ENCODE assay signal across 8 mouse cellular contexts in genomic region chr4:101356954-101357891, GRCm38 (mm10).
A peak's percentile ranks its signal among the peaks of the same experiment; 100 is the strongest.
DNase-seq lines count a peak whose midpoint lies in the region; ATAC-seq and TF ChIP-seq lines count a peak whose summit lies in the region.

No protein-coding gene starts in this region.

- no peak for TF ChIP-seq POLR2A in ES-Bruce4 (IDR thresholded peaks at IDR 0.05; ENCODE audit: insufficient read depth, low read length)
- peak; percentile 91 for TF ChIP-seq POLR2A in olfactory bulb, adult 2 months (IDR thresholded peaks at IDR 0.05; ENCODE audit: insufficient read depth, low read depth, low read length)

- peak overlapping the region; percentile 98 for H3K9ac ChIP-seq in ES-Bruce4 (ENCODE audit: low read depth, poor library complexity, severe bottlenecking)
- peak overlapping the region; percentile 77 for H3K9ac ChIP-seq in heart, embryonic 16.5 days (ENCODE audit: low read length)
- H3K9ac ChIP-seq in lung, embryonic 16.5 days (ENCODE audit: low read length): peak overlapping the region; percentile 84

- peak overlapping the region; percentile 72 for H3K4me3 ChIP-seq in ES-Bruce4 (ENCODE audit: low read depth, low read length)
- peak overlapping the region; percentile 76 for H3K4me3 ChIP-seq in erythroblast, embryonic 14.5 days (replicated peaks)
- H3K4me3 ChIP-seq in heart, embryonic 16.5 days (ENCODE audit: low read length): peak overlapping the region; percentile 79
- peak overlapping the region; percentile 79 for H3K4me3 ChIP-seq in lung, embryonic 16.5 days (ENCODE audit: low read length)
- H3K4me3 ChIP-seq in olfactory bulb, adult 2 months (ENCODE audit: insufficient read depth, low read depth, low read length): peak overlapping the region; percentile 91

- H3K4me1 ChIP-seq in ES-Bruce4 (ENCODE audit: control insufficient read depth, insufficient read depth, low read length): no peaks in the 10 kb centered on the region
- peaks cover 41% of the 10 kb centered on the region for H3K4me1 ChIP-seq in erythroblast, embryonic 14.5 days (ENCODE audit: control insufficient read depth)
- peaks cover 14% of the 10 kb centered on the region for H3K4me1 ChIP-seq in heart, embryonic 16.5 days (ENCODE audit: control insufficient read depth, insufficient read depth, low read length)
- peaks cover 12% of the 10 kb centered on the region for H3K4me1 ChIP-seq in lung, embryonic 16.5 days (replicated peaks; ENCODE audit: control insufficient read depth, insufficient read depth, low read length)
- no peaks in the 10 kb centered on the region for H3K4me1 ChIP-seq in olfactory bulb, adult 2 months (ENCODE audit: control insufficient read depth, insufficient read depth, low read length)

- no peak; the same call in 1 of the 2 replicates for ATAC-seq in heart, embryonic 16.5 days (replicated peaks; ENCODE audit: extremely low read depth, insufficient read depth, low FRiP score)
- peak; percentile 27 for ATAC-seq in lung, embryonic 16.5 days (ENCODE audit: low read depth)

- H3K27ac ChIP-seq in ES-Bruce4 (ENCODE audit: insufficient read depth, low read length): peak overlapping the region; percentile 27
- H3K27ac ChIP-seq in heart, embryonic 16.5 days (ENCODE audit: low read length): peak overlapping the region; percentile 93
- peak overlapping the region; percentile 72 for H3K27ac ChIP-seq in lung, embryonic 16.5 days (ENCODE audit: low read length)
- peak overlapping the region; percentile 99 for H3K27ac ChIP-seq in olfactory bulb, adult 2 months (ENCODE audit: insufficient read depth, low read depth, low read length)

- H3K4me2 ChIP-seq in heart, embryonic 16.5 days (ENCODE audit: low read depth, low read length): peak overlapping the region; percentile 98
- H3K4me2 ChIP-seq in lung, embryonic 16.5 days (ENCODE audit: low read depth, low read length): peak overlapping the region; percentile 99

- H3K9me3 ChIP-seq in ES-Bruce4 (replicated peaks; ENCODE audit: control insufficient read depth, insufficient read depth, low read length, poor library complexity, severe bottlenecking): no peaks in the 10 kb centered on the region
- H3K9me3 ChIP-seq in erythroblast, embryonic 14.5 days (ENCODE audit: control insufficient read depth, low read length): no peaks in the 10 kb centered on the region
- H3K9me3 ChIP-seq in heart, embryonic 16.5 days (replicated peaks; ENCODE audit: control insufficient read depth, low read length): no peaks in the 10 kb centered on the region
- no peaks in the 10 kb centered on the region for H3K9me3 ChIP-seq in lung, embryonic 16.5 days (ENCODE audit: control insufficient read depth, low read length)

- no peak for TF ChIP-seq CTCF in ES-Bruce4 (IDR thresholded peaks at IDR 0.05; ENCODE audit: low read depth, low read length)
- no peak for TF ChIP-seq CTCF in olfactory bulb, adult 2 months (IDR thresholded peaks at IDR 0.05; ENCODE audit: insufficient read depth, low read depth, low read length)

- H3K27me3 ChIP-seq in ES-Bruce4 (ENCODE audit: control insufficient read depth, insufficient read depth, low read length, poor library complexity, severe bottlenecking): no peaks in the 10 kb centered on the region
- H3K27me3 ChIP-seq in erythroblast, embryonic 14.5 days (ENCODE audit: control insufficient read depth): peaks cover 29% of the 10 kb centered on the region
- no peaks in the 10 kb centered on the region for H3K27me3 ChIP-seq in heart, embryonic 16.5 days (ENCODE audit: control insufficient read depth, insufficient read depth, low read length)
- no peaks in the 10 kb centered on the region for H3K27me3 ChIP-seq in lung, embryonic 16.5 days (ENCODE audit: control insufficient read depth, insufficient read depth, low read depth, low read length)

- WGBS in heart, embryonic 16.5 days: 8% methylated on average over 31 of the region's 31 CpGs
- WGBS in lung, embryonic 16.5 days: 3% methylated on average over 31 of the region's 31 CpGs
- 6% methylated on average over 31 of the region's 31 CpGs for WGBS in olfactory bulb, adult 2 months

- DNase-seq in adrenal gland, postnatal 10 days: peak; percentile 65
- peak; percentile 55 for DNase-seq in kidney, postnatal 10 days
- DNase-seq in yolk sac, embryonic 10.5 days (ENCODE audit: low spot score): no peak

- no peak for TF ChIP-seq EP300 in ES-Bruce4 (IDR thresholded peaks at IDR 0.05; ENCODE audit: insufficient read depth, low read depth, low read length)

- no peaks in the 10 kb centered on the region for H3K36me3 ChIP-seq in ES-Bruce4 (ENCODE audit: control insufficient read depth, insufficient read depth, low read length, poor library complexity, severe bottlenecking)
- no peaks in the 10 kb centered on the region for H3K36me3 ChIP-seq in erythroblast, embryonic 14.5 days (ENCODE audit: control insufficient read depth)
- no peaks in the 10 kb centered on the region for H3K36me3 ChIP-seq in heart, embryonic 16.5 days (ENCODE audit: control insufficient read depth, insufficient read depth)
- H3K36me3 ChIP-seq in lung, embryonic 16.5 days (ENCODE audit: control insufficient read depth, insufficient read depth, low read length): no peaks in the 10 kb centered on the region

Comparison
In these comparisons a context has a peak if more than half of its experiments do, and no peak if none do; other contexts are left out.
1. H3K27ac ChIP-seq: peak in every context shown above with its lines; median percentile 99 in olfactory bulb, adult 2 months; 93 in heart, embryonic 16.5 days; 72 in lung, embryonic 16.5 days; 27 in ES-Bruce4.